Mouse (Mus musculus) right cerebral cortex, postnatal 10 days (tissue): ENCODE results near the gene Cct6b.

Experiments used
- DNase-seq, 2 experiments: peaks; one replicate each; pipeline ENCODE4 v3.0.0; 2021; ENCODE audit warnings: low spot score in 2 of 2

The Cct6b gene

GRCm38 (mm10) chr11:82763742-82764437, at the start of gene Cct6b, which contains the start of gene Zfp830:
TSS of gene Cct6b (minus strand) at chr11:82764321.
TSS of gene Zfp830 (plus strand) at chr11:82764345.
- DNase-seq = peak; percentile 96

GRCm38 (mm10) chr11:82808485-82808884, 44.4 kb upstream of the Cct6b start:
- DNase-seq = no peak

- DNase-seq = no peak
Observed at GRCm38 (mm10) chr11:82807370-82807769, 43.2 kb upstream of the Cct6b start.

GRCm38 (mm10) chr11:82806656-82807055, 42.5 kb upstream of the Cct6b start:
- no peak for DNase-seq

GRCm38 (mm10) chr11:82783453-82783852, 19.3 kb upstream of the Cct6b start:
- no peak for DNase-seq

- no peak for DNase-seq
Observed at GRCm38 (mm10) chr11:82782197-82782596, 18.1 kb upstream of the Cct6b start.

- peak; percentile 96 for DNase-seq
Observed at GRCm38 (mm10) chr11:82780983-82781903, 17.1 kb upstream of the Cct6b start, which contains the start of gene Lig3. TSS of gene Lig3 (plus strand) at chr11:82781108.

- DNase-seq = no peak
Observed at GRCm38 (mm10) chr11:82780134-82780533, 16.0 kb upstream of the Cct6b start.

GRCm38 (mm10) chr11:82764438-82764924, 360 bp upstream of the Cct6b start:
- no peak for DNase-seq

- DNase-seq = no peak
Observed at GRCm38 (mm10) chr11:82763261-82763660, 860 bp downstream of the Cct6b start.

GRCm38 (mm10) chr11:82762286-82762829, 1.8 kb downstream of the Cct6b start:
- no peak for DNase-seq

- no peak for DNase-seq
Observed at GRCm38 (mm10) chr11:82755919-82756318, 8.2 kb downstream of the Cct6b start.

GRCm38 (mm10) chr11:82752349-82753115, 11.6 kb downstream of the Cct6b start:
- no peak for DNase-seq

GRCm38 (mm10) chr11:82746857-82747366, 17.2 kb downstream of the Cct6b start:
- DNase-seq = no peak

- DNase-seq = no peak
Observed at GRCm38 (mm10) chr11:82746138-82746537, 18.0 kb downstream of the Cct6b start.

GRCm38 (mm10) chr11:82739006-82739405, 25.1 kb downstream of the Cct6b start:
- no peak for DNase-seq

- DNase-seq = no peak
Observed at GRCm38 (mm10) chr11:82734227-82734626, 29.9 kb downstream of the Cct6b start.

GRCm38 (mm10) chr11:82726862-82727261, 37.3 kb downstream of the Cct6b start:
- DNase-seq = no peak

- DNase-seq = no peak
Observed at GRCm38 (mm10) chr11:82719294-82719693, 44.8 kb downstream of the Cct6b start.

- no peak for DNase-seq
Observed at GRCm38 (mm10) chr11:82712681-82713080, 51.4 kb downstream of the Cct6b start.

- DNase-seq = no peak
Observed at GRCm38 (mm10) chr11:82708934-82709333, 55.2 kb downstream of the Cct6b start.
